Mouse (Mus musculus) forebrain, postnatal 0 days (tissue): ENCODE measurements at regions not wholly inside any gene's neighbourhood (a gene's known extent, or its start where the extent isn't known, plus 50 kb on each side); places are given as distances from the start of the nearest gene placed in this dataset.

Source experiments
- ATAC-seq: fragments of 200-750 bp; cut with Nextera tagmentation; 2 replicates; pipeline ENCODE4 v1.8.0; 2017; ENCODE audit warnings: mild to moderate bottlenecking, moderate library complexity
- DNase-seq: peaks from one replicate; pipeline ENCODE4 v3.0.0-alpha.2; 2015
- H3K27ac ChIP-seq: fragments of 300-500 bp; sonication (generic); 2 replicates; pipeline ENCODE4 v1.5.1; 2014; ENCODE audit warnings: low read depth, mild to moderate bottlenecking, antibody characterized with exemption, low read length, moderate library complexity, mixed read lengths
- H3K27me3 ChIP-seq: fragments of 300-500 bp; sonication (generic); 2 replicates; pipeline ENCODE4 v1.6.1; 2014; ENCODE audit warnings: mild to moderate bottlenecking, low read length, mixed read lengths; ENCODE audit not compliant: insufficient read depth
- H3K36me3 ChIP-seq: fragments of 300-500 bp; sonication (generic); 2 replicates; pipeline ENCODE4 v1.6.1; 2014; ENCODE audit warnings: mild to moderate bottlenecking, moderate library complexity; ENCODE audit not compliant: insufficient read depth
- H3K4me1 ChIP-seq: fragments of 300-500 bp; sonication (generic); 2 replicates; pipeline ENCODE4 v1.6.1; 2014; ENCODE audit warnings: antibody characterized with exemption; ENCODE audit not compliant: insufficient read depth
- H3K4me2 ChIP-seq: fragments of 300-500 bp; sonication (generic); 2 replicates; pipeline ENCODE4 v1.6.1; 2014; ENCODE audit warnings: low read depth, mild to moderate bottlenecking, moderate library complexity
- H3K4me3 ChIP-seq: fragments of 300-500 bp; sonication (generic); 2 replicates; pipeline ENCODE4 v1.5.1; 2014; ENCODE audit warnings: low read depth, low read length, mixed read lengths
- H3K9ac ChIP-seq: fragments of 300-500 bp; sonication (generic); 2 replicates; pipeline ENCODE4 v1.6.1; 2014; ENCODE audit warnings: mild to moderate bottlenecking
- H3K9me3 ChIP-seq: fragments of 300-500 bp; sonication (generic); 2 replicates; pipeline ENCODE4 v1.6.1; 2016; ENCODE audit warnings: low read length
- CTCF ChIP-seq: sonication (generic); IDR thresholded peaks from 2 replicates; pipeline ENCODE4 v1.5.1; 2016; ENCODE audit warnings: antibody characterized with exemption, control low read depth, low read depth
- WGBS: fragments of 180-500 bp; shearing (Covaris S2); extraction: QIAGEN DNeasy Blood & Tissue Kit; methylation state at CpG from one replicate; pipeline ENCODE4 v1.1.7; 2014; 5-methylcytosine and 5-hydroxymethylcytosine counted together

DNA sequence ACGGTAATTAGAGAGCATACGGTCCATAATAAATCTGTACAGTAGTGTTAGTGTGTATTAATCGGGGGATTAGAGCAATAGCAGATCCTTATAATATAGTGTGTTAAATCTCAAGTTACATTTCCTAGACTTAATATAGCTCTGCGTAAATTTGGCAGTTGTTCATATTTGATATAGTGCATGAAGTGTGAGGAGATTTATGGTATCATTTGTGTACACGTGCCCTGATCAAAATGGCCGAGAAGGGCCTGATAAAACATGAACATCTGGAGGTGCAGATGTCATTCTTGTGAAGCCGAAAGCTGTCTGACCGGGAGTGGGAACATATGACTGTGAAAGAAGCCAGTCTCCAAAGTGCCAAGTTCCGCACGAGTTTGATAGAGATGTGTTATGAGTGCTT lies 376.9 kb downstream of the Gpat3 start:
- no peaks in the 10 kb centered on the region for H3K27me3 ChIP-seq
- no peak overlapping the region for H3K4me3 ChIP-seq
- no peak overlapping the region for H3K9ac ChIP-seq
- no peak for DNase-seq
- no peak for TF ChIP-seq CTCF
- 86% methylated on average over 10 of the region's 10 CpGs for WGBS
- no peaks in the 10 kb centered on the region for H3K36me3 ChIP-seq
- ATAC-seq, result no peak
- no peaks in the 10 kb centered on the region for H3K9me3 ChIP-seq
- H3K4me1 ChIP-seq, result no peaks in the 10 kb centered on the region
- H3K4me2 ChIP-seq, result no peak overlapping the region
- H3K27ac ChIP-seq, result no peak overlapping the region

DNA sequence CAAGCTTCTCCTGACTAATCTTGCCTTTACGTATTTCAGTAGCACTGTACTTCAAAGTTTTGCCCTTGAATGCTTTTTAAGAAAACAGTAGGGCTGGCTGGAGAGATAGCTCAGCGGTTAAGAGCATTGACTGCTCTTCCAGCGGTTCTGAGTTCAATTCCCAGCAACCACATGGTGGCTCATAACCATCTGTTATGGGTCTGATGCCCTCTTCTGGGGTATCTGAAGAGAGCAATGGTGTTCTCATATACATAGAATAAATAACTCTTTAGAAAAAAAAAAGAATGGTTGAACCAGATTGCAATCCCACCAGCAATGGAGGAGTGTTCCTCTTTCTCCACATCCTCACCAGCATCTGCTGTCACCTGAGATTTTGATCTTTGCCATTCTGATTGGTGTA lies 372.6 kb downstream of the Gpat3 start:
- Histone ChIP-seq H3K4me1 (no peaks in the 10 kb centered on the region), H3K4me3 (no peak overlapping the region), H3K9me3 (no peaks in the 10 kb centered on the region), H3K27me3 (no peaks in the 10 kb centered on the region), H3K27ac (no peak overlapping the region), H3K4me2 (no peak overlapping the region), H3K36me3 (no peaks in the 10 kb centered on the region), H3K9ac (no peak overlapping the region)
- no peak for TF ChIP-seq CTCF
- ATAC-seq, result no peak
- no peak for DNase-seq
- 92% methylated on average over 3 of the region's 3 CpGs for WGBS

DNA sequence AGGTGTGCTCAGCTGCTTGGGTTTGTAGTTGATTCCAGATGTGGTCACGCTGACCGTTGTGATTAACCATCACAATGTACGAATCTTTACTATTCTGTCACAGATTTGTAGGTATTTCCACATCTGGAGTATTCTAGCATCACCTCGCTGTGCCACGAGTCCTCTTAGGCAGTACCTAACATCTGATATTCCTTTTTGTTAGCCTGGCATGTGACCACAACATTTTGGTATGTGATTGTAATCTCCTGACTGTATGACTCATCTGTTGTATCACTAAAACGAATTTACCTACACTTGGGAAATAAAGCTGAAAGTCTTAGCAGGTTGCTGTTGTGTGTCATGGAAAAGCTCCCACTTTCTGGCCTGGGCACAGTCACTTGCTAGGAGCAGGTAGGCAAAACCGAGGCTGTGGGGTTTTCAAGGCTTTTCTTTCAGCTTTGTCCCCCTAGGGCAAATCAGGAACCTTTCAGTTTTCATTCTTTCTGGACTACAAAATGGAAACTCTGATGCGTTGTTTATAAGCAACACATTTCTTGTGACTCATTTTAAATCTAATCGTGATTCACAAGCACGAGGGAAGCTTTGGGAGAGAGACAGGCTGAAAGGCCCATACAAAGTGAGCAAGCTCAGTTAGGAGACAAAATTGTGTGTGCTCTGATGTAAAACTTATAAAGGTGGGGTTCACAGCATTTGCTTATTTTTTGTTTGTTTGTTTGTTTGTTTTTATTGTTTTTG lies 371.5 kb downstream of the Gpat3 start:
- no peaks in the 10 kb centered on the region for H3K4me1 ChIP-seq
- no peaks in the 10 kb centered on the region for H3K27me3 ChIP-seq
- no peaks in the 10 kb centered on the region for H3K36me3 ChIP-seq
- WGBS, result 82% methylated on average over 10 of the region's 10 CpGs
- H3K9me3 ChIP-seq, result no peaks in the 10 kb centered on the region
- no peak overlapping the region for H3K4me2 ChIP-seq
- TF ChIP-seq CTCF, result no peak
- no peak overlapping the region for H3K9ac ChIP-seq
- H3K27ac ChIP-seq, result no peak overlapping the region
- DNase-seq (no peak), ATAC-seq (no peak)
- H3K4me3 ChIP-seq, result no peak overlapping the region

DNA sequence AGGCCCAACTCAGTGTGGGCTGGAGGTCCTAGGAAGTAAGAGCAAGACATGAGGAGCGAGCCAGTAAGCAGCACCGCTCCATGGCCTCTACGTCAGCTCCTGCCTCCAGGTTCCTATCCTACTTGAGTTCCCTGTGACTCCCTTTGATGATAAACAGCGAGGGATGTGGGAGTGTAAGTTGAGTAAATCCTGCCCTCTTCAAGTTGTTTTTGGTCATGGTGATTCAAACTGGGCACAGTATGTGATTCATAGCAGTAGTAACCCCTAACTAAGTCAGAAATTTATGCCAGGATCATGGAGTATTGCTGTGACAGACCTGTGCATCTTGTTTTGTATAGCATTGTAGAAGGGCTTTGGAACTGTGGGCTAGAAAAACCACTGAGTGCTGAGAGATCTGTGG lies 366.5 kb downstream of the Gpat3 start:
- Histone ChIP-seq H3K4me1 (no peaks in the 10 kb centered on the region), H3K36me3 (no peaks in the 10 kb centered on the region), H3K4me2 (no peak overlapping the region), H3K27me3 (no peaks in the 10 kb centered on the region), H3K9me3 (no peaks in the 10 kb centered on the region), H3K4me3 (no peak overlapping the region), H3K9ac (no peak overlapping the region), H3K27ac (no peak overlapping the region)
- DNase-seq, result no peak
- TF ChIP-seq CTCF, result no peak
- 94% methylated on average over 4 of the region's 4 CpGs for WGBS
- ATAC-seq, result no peak

DNA sequence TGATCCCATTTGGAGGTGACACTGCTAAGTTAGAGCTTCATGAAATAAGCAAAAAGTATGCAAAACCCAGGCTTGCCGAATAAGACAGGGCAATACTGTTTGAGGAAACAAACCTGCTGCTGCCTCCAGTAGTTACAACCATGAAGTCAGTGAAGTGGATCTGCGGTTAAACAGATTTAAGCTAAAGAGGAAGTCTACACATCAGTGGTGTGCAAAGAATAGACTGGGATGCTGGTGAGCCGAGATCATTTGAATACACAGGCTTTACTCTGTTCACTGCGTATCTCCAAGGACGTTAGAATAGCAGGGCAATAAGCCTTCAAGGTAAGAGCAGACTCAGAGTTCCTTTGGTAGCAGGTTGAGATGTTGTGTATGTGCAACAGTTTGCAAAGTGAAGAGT lies 362.6 kb downstream of the Gpat3 start:
- no peak for TF ChIP-seq CTCF
- Histone ChIP-seq H3K4me2 (no peak overlapping the region), H3K27ac (no peak overlapping the region), H3K36me3 (no peaks in the 10 kb centered on the region), H3K9ac (no peak overlapping the region), H3K9me3 (no peaks in the 10 kb centered on the region), H3K27me3 (no peaks in the 10 kb centered on the region), H3K4me1 (no peaks in the 10 kb centered on the region), H3K4me3 (no peak overlapping the region)
- DNase-seq, result no peak
- WGBS, result 90% methylated on average over 5 of the region's 5 CpGs
- no peak for ATAC-seq

DNA sequence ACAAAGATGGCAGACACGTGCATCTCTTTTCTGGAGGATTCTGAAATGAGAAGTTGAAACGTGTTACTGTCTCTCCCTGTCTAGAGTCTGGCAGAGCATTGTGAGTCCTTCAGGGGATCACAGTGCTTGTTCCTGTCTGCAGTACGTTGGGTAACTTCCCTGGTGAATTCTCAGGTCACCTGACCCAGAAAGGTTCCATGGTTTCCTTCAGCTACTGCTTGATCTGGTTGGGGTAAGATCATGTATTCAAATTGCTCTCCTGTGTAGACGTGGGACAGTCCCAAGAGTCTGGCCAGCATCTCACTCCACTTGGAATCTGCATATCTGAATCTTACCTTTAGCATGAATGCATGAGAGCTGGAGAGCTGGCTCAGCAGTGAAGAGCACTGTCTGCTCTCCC lies 350.0 kb downstream of the Gpat3 start:
- DNase-seq, result no peak
- WGBS, result 84% methylated on average over 4 of the region's 4 CpGs
- no peak for TF ChIP-seq CTCF
- no peak overlapping the region for H3K9ac ChIP-seq
- H3K9me3 ChIP-seq, result no peaks in the 10 kb centered on the region
- H3K4me3 ChIP-seq, result no peak overlapping the region
- no peaks in the 10 kb centered on the region for H3K27me3 ChIP-seq
- no peaks in the 10 kb centered on the region for H3K4me1 ChIP-seq
- no peak for ATAC-seq
- no peak overlapping the region for H3K27ac ChIP-seq
- no peaks in the 10 kb centered on the region for H3K36me3 ChIP-seq
- no peak overlapping the region for H3K4me2 ChIP-seq

DNA sequence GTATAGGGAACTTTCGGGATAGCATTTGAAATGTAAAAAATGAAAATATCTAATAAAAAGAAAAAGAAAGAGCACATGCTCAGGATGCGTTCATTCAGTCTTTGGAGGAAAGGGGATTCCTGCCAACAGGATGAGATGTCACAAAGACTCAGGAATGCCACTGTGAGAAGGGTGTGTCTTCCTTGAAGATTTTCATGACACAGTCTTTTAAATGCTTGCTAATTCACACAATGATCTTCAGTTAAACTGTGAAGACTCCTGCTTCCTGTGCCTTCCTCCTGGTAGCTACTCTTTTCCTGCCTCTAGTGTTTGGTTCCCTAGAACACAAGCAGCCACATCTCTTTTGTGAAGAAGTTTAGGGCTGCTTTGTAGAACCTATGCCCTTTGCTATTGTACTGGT lies 345.5 kb downstream of the Gpat3 start:
- no peak overlapping the region for H3K4me3 ChIP-seq
- no peak overlapping the region for H3K9ac ChIP-seq
- H3K36me3 ChIP-seq, result no peaks in the 10 kb centered on the region
- no peaks in the 10 kb centered on the region for H3K9me3 ChIP-seq
- DNase-seq, result no peak
- WGBS, result 95% methylated on average over 2 of the region's 2 CpGs
- H3K4me1 ChIP-seq, result no peaks in the 10 kb centered on the region
- no peak for TF ChIP-seq CTCF
- H3K27me3 ChIP-seq, result no peaks in the 10 kb centered on the region
- ATAC-seq, result no peak
- H3K4me2 ChIP-seq, result no peak overlapping the region
- no peak overlapping the region for H3K27ac ChIP-seq
